Mouse (Mus musculus) embryonic fibroblast, embryonic 13.5 days (primary cell): ENCODE results near the gene Masp2. TPM values are rescaled to one million over a fixed set of nuclear protein-coding genes. Genes with fewer than 3 reads are reported as not detected.

Experiments used
- H3K27ac ChIP-seq: 2 replicates; pipeline ENCODE4 v1.5.1; 2012; ENCODE audit warnings: low read length, control low read depth, inconsistent platforms; ENCODE audit not compliant: insufficient read depth
- H3K4me1 ChIP-seq: 2 replicates; pipeline ENCODE4 v1.6.1; 2011; ENCODE audit warnings: low read length; ENCODE audit not compliant: control insufficient read depth, insufficient read depth
- H3K4me3 ChIP-seq: 2 replicates; pipeline ENCODE4 v1.5.1; 2011; ENCODE audit warnings: mild to moderate bottlenecking, control low read depth, low read length; ENCODE audit not compliant: insufficient read depth
- CTCF ChIP-seq: IDR thresholded peaks from 2 replicates; pipeline ENCODE4 v1.5.1; 2011; ENCODE audit warnings: mild to moderate bottlenecking, control low read depth, low read length, moderate library complexity, borderline replicate concordance; ENCODE audit not compliant: insufficient read depth
- POLR2A ChIP-seq: IDR thresholded peaks from 2 replicates; pipeline ENCODE4 v1.6.1; 2011; ENCODE audit warnings: low read depth, mild to moderate bottlenecking, control low read depth, low read length, moderate library complexity
- polyA plus RNA-seq: library from polyadenylated mRNA; stranded (reverse); fragments of >200 nt; gene quantifications from 2 replicates; pipeline ENCODE4 v1.2.4, GENCODE M21; 2011; ENCODE audit warnings: low read depth; ENCODE audit not compliant: missing spikeins, insufficient read length

Gene Masp2
- polyA plus RNA-seq, 1 experiment: not detected

DNA sequence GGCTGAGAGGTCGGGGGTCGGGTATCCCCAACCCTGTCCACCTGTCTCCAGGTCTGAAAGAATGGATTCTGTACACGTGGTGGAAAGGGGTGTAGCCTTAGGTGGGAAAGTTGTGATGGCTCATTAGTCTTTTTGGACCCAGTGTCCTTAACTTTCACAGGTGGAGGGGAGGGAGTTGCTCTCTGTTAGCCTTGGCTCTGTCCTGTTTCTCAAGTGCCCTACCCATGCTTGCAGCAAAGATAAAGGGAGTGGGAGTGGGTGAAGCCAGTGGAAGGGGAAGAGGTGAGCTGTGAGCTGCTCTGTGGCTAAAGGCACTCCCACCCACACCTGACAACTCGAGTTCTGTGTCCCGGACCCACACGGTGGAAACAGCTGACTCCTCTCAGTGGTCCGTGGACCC lies 61.0 kb downstream of the Masp2 start:
- no peak overlapping the region for H3K27ac ChIP-seq
- TF ChIP-seq POLR2A: no peak
- no peaks in the 10 kb centered on the region for H3K4me1 ChIP-seq
- H3K4me3 ChIP-seq: no peak overlapping the region

GRCm38 (mm10) chr4:148664021-148664420 lies 61.7 kb downstream of the Masp2 start:
- Histone ChIP-seq H3K4me3 (no peak overlapping the region), H3K4me1 (no peaks in the 10 kb centered on the region), H3K27ac (no peak overlapping the region)
- TF ChIP-seq POLR2A (no peak), CTCF (no peak)

Other genes starting within 250 kb of the Masp2 start
- gene Ubiad1, start 157.8 kb upstream of the Masp2 start, polyA plus RNA-seq: 14.4 and 14.5 TPM in 2 replicates
- 17.7 and 19.1 TPM in 2 replicates for gene Mtor, start 153.9 kb upstream of the Masp2 start, polyA plus RNA-seq
- gene Angptl7, start 102.1 kb upstream of the Masp2 start, polyA plus RNA-seq: 2.3 and 3.2 TPM in 2 replicates
- 50.4 and 50.7 TPM in 2 replicates for gene Exosc10, start 44.1 kb upstream of the Masp2 start, polyA plus RNA-seq
- 110 and 114 TPM in 2 replicates for gene Srm, start 11.1 kb upstream of the Masp2 start, polyA plus RNA-seq
- gene Tardbp, start 24.5 kb downstream of the Masp2 start, polyA plus RNA-seq: 404 and 424 TPM in 2 replicates
- gene Gm572, start 40.8 kb downstream of the Masp2 start, polyA plus RNA-seq: not detected in 2 replicates
- not detected in 2 replicates for gene Casz1, start 201.9 kb downstream of the Masp2 start, polyA plus RNA-seq